13 mouse cellular contexts compared by ENCODE assay signal in the genomic region with DNA sequence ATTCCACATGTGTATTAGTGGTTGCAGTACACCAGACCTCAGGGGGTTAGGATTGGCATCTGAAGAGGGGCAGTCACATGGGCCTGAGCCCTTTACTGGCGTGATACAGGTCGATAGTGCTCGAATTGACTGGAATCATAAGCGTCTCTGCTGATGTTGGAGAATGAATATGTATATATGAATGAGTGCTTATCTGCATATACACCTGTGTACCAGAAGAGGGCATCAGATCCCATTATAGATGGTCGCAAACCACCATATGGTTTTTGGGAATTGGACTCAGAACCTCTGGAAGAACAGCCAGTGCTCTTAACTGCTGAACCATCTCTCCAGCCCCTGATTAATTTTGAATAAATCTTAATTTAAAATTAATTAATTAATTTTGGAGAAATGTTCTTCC. TPM values are rescaled to one million over a fixed set of nuclear protein-coding genes. Genes with fewer than 3 reads are reported as not detected.
DNase-seq lines count a peak whose midpoint lies in the region; ATAC-seq and TF ChIP-seq lines count a peak whose summit lies in the region.
"Had no signal": no experiment of that assay in that cellular context is flagged by ENCODE, and none has a peak within 500 bp of the region (broad histone marks: within the 10 kb centered on the region; RNA-seq: fewer than 3 reads in every experiment).

No protein-coding gene starts in this region.

- TF ChIP-seq EP300 in heart, postnatal 0 days (IDR thresholded peaks at IDR 0.05; ENCODE audit: low read depth), result no peak
- TF ChIP-seq EP300 in stomach, postnatal 0 days (optimal IDR thresholded peaks at IDR 0.05), result no peak

- ATAC-seq in heart, postnatal 0 days (ENCODE audit: insufficient read depth, low read depth), result no peak
- no peak for ATAC-seq in heart, embryonic 11.5 days (replicated peaks; ENCODE audit: insufficient number of reproducible peaks, low FRiP score, low TSS enrichment)
- ATAC-seq in midbrain, embryonic 14.5 days (ENCODE audit: low FRiP score, low TSS enrichment), result no peak
- no peak for ATAC-seq in midbrain, embryonic 15.5 days (replicated peaks)
- ATAC-seq in common myeloid progenitor, adult 5-6 weeks (replicated peaks; ENCODE audit: low read depth, poor library complexity, severe bottlenecking), result 0 out of 2 replicates have a peak, but pooled peaks have one; percentile 45
- ATAC-seq in stomach, postnatal 0 days (ENCODE audit: low FRiP score, low TSS enrichment), result no peak
- ATAC-seq: forebrain, embryonic 16.5 days; hindbrain, embryonic 16.5 days had no signal

- DNase-seq in heart, postnatal 0 days (ENCODE audit: low spot score), result no peak
- DNase-seq in midbrain, embryonic 14.5 days, result peak; percentile 2
- no peak for DNase-seq in stomach, postnatal 0 days (ENCODE audit: low spot score)
- DNase-seq in heart, embryonic 10.5 days (ENCODE audit: low spot score), result no peak
- no peak for DNase-seq in layer of hippocampus, adult 18-20 months (ENCODE audit: low spot score in 2 of 2)
- DNase-seq: heart, postnatal 10 days had no signal

- H3K9ac ChIP-seq in heart, postnatal 0 days (replicated peaks; ENCODE audit: low read depth, low read length), result no peak overlapping the region
- H3K9ac ChIP-seq in heart, embryonic 11.5 days (ENCODE audit: low read depth, low read length), result no peak overlapping the region
- H3K9ac ChIP-seq in midbrain, embryonic 14.5 days (replicated peaks; ENCODE audit: low read length), result no peak overlapping the region
- no peak overlapping the region for H3K9ac ChIP-seq in midbrain, embryonic 15.5 days
- H3K9ac ChIP-seq in stomach, postnatal 0 days (ENCODE audit: low read length), result no peak overlapping the region
- H3K9ac ChIP-seq: kidney, embryonic 15.5 days; liver, embryonic 15.5 days had no signal

- no peak overlapping the region for H3K4me2 ChIP-seq in heart, postnatal 0 days (ENCODE audit: low read depth, low read length)
- H3K4me2 ChIP-seq in heart, embryonic 11.5 days, result no peak overlapping the region
- H3K4me2 ChIP-seq in midbrain, embryonic 14.5 days (ENCODE audit: low read length), result no peak overlapping the region
- H3K4me2 ChIP-seq in midbrain, embryonic 15.5 days, result no peak overlapping the region
- no peak overlapping the region for H3K4me2 ChIP-seq in stomach, postnatal 0 days (replicated peaks; ENCODE audit: low read depth)
- H3K4me2 ChIP-seq: kidney, embryonic 15.5 days; liver, embryonic 15.5 days had no signal

- H3K27ac ChIP-seq in heart, postnatal 0 days (ENCODE audit: low read depth), result no peak overlapping the region
- no peak overlapping the region for H3K27ac ChIP-seq in heart, embryonic 11.5 days (ENCODE audit: low read depth, low read length)
- H3K27ac ChIP-seq in midbrain, embryonic 14.5 days (replicated peaks; ENCODE audit: low read depth, low read length), result no peak overlapping the region
- H3K27ac ChIP-seq in midbrain, embryonic 15.5 days, result no peak overlapping the region
- no peak overlapping the region for H3K27ac ChIP-seq in stomach, postnatal 0 days (replicated peaks)
- H3K27ac ChIP-seq in heart, embryonic 10.5 days, result no peak overlapping the region
- H3K27ac ChIP-seq: kidney, embryonic 15.5 days; liver, embryonic 15.5 days had no signal

- peaks cover 37% of the 10 kb centered on the region for H3K36me3 ChIP-seq in heart, postnatal 0 days (replicated peaks; ENCODE audit: control insufficient read depth, insufficient read depth, low read length)
- peaks cover 6% of the 10 kb centered on the region; the same call in 1 of the 2 replicates for H3K36me3 ChIP-seq in heart, embryonic 11.5 days (ENCODE audit: control insufficient read depth, insufficient read depth, low read length)
- H3K36me3 ChIP-seq in midbrain, embryonic 14.5 days (ENCODE audit: control insufficient read depth, insufficient read depth, low read length), result peaks cover 51% of the 10 kb centered on the region
- peaks cover 10% of the 10 kb centered on the region; the same call in 1 of the 2 replicates for H3K36me3 ChIP-seq in midbrain, embryonic 15.5 days (replicated peaks)
- H3K36me3 ChIP-seq in stomach, postnatal 0 days (ENCODE audit: control insufficient read depth, insufficient read depth, low read length), result peaks cover 2% of the 10 kb centered on the region; the same call in 1 of the 2 replicates
- peaks cover 41% of the 10 kb centered on the region for H3K36me3 ChIP-seq in heart, embryonic 10.5 days

- WGBS in heart, postnatal 0 days, result 80% methylated on average over 5 of the region's 5 CpGs
- whole genome bisulfite sequencing in heart, embryonic 11.5 days (ENCODE audit: insufficient replicate concordance), result 81% methylated on average over 5 of the region's 5 CpGs
- WGBS in midbrain, embryonic 14.5 days, result 94% methylated on average over 5 of the region's 5 CpGs
- 85% methylated on average over 5 of the region's 5 CpGs for WGBS in midbrain, embryonic 15.5 days
- WGBS in stomach, postnatal 0 days, result 84% methylated on average over 5 of the region's 5 CpGs
- 85% methylated on average over 5 of the region's 5 CpGs for WGBS in heart, embryonic 10.5 days

- no peak overlapping the region for H3K4me3 ChIP-seq in heart, postnatal 0 days (ENCODE audit: low read depth, low read length)
- H3K4me3 ChIP-seq in heart, embryonic 11.5 days (ENCODE audit: low read depth, low read length), result no peak overlapping the region
- H3K4me3 ChIP-seq in midbrain, embryonic 14.5 days (replicated peaks; ENCODE audit: low read depth, low read length), result no peak overlapping the region
- no peak overlapping the region for H3K4me3 ChIP-seq in midbrain, embryonic 15.5 days
- no peak overlapping the region for H3K4me3 ChIP-seq in stomach, postnatal 0 days (ENCODE audit: low read depth, low read length)
- no peak overlapping the region for H3K4me3 ChIP-seq in heart, embryonic 10.5 days
- H3K4me3 ChIP-seq: kidney, embryonic 15.5 days; liver, embryonic 15.5 days had no signal

- no peaks in the 10 kb centered on the region for H3K4me1 ChIP-seq in heart, postnatal 0 days (ENCODE audit: control insufficient read depth, insufficient read depth)
- H3K4me1 ChIP-seq in heart, embryonic 11.5 days (ENCODE audit: control insufficient read depth, insufficient read depth, low read length), result peaks cover 2% of the 10 kb centered on the region; the same call in 1 of the 2 replicates
- no peaks in the 10 kb centered on the region for H3K4me1 ChIP-seq in midbrain, embryonic 14.5 days (ENCODE audit: control insufficient read depth, insufficient read depth, low read length)
- H3K4me1 ChIP-seq in midbrain, embryonic 15.5 days, result no peaks in the 10 kb centered on the region
- H3K4me1 ChIP-seq in stomach, postnatal 0 days (replicated peaks; ENCODE audit: control insufficient read depth, insufficient read depth), result no peaks in the 10 kb centered on the region
- H3K4me1 ChIP-seq in heart, embryonic 10.5 days, result no peaks in the 10 kb centered on the region
- H3K4me1 ChIP-seq: kidney, embryonic 15.5 days; liver, embryonic 15.5 days had no signal

- no peaks in the 10 kb centered on the region for H3K9me3 ChIP-seq in heart, postnatal 0 days (replicated peaks; ENCODE audit: control insufficient read depth, low read length)
- no peaks in the 10 kb centered on the region for H3K9me3 ChIP-seq in heart, embryonic 11.5 days (replicated peaks; ENCODE audit: control insufficient read depth, low read length)
- no peaks in the 10 kb centered on the region for H3K9me3 ChIP-seq in midbrain, embryonic 14.5 days (ENCODE audit: control insufficient read depth, low read length)
- no peaks in the 10 kb centered on the region for H3K9me3 ChIP-seq in midbrain, embryonic 15.5 days
- no peaks in the 10 kb centered on the region for H3K9me3 ChIP-seq in stomach, postnatal 0 days (ENCODE audit: control insufficient read depth, low read length)
- H3K9me3 ChIP-seq in heart, embryonic 10.5 days, result no peaks in the 10 kb centered on the region
- H3K9me3 ChIP-seq: kidney, embryonic 15.5 days; liver, embryonic 15.5 days had no signal

- H3K27me3 ChIP-seq in heart, postnatal 0 days (ENCODE audit: control insufficient read depth, insufficient read depth, low read length), result no peaks in the 10 kb centered on the region
- no peaks in the 10 kb centered on the region for H3K27me3 ChIP-seq in heart, embryonic 11.5 days (ENCODE audit: control insufficient read depth, insufficient read depth, low read length)
- no peaks in the 10 kb centered on the region for H3K27me3 ChIP-seq in midbrain, embryonic 14.5 days (ENCODE audit: control insufficient read depth, insufficient read depth, low read length)
- no peaks in the 10 kb centered on the region for H3K27me3 ChIP-seq in midbrain, embryonic 15.5 days (replicated peaks)
- no peaks in the 10 kb centered on the region for H3K27me3 ChIP-seq in stomach, postnatal 0 days (ENCODE audit: control insufficient read depth, insufficient read depth, low read length)
- no peaks in the 10 kb centered on the region for H3K27me3 ChIP-seq in heart, embryonic 10.5 days (ENCODE audit: insufficient read depth, poor library complexity, severe bottlenecking)
- H3K27me3 ChIP-seq: kidney, embryonic 15.5 days; liver, embryonic 15.5 days had no signal

- TF ChIP-seq CTCF in heart, postnatal 0 days (IDR thresholded peaks at IDR 0.05; ENCODE audit: low read depth), result peak; percentile 43
- TF ChIP-seq CTCF in stomach, postnatal 0 days (IDR thresholded peaks at IDR 0.05; ENCODE audit: low read depth), result peak; percentile 65

RNA-seq across cellular contexts. Expression of a gene that starts 25.0 kb away (rescaled TPM):
- 13.8 and 15.1 TPM in 2 replicates for total RNA-seq in heart, postnatal 0 days (2014; rRNA removed; ENCODE audit: low replicate concordance)
- polyA plus RNA-seq in heart, postnatal 0 days (2015; fragmentation: Nextera tagmentation; extraction: Ambion mirVana), result 13.3 and 14.9 TPM in 2 replicates
- polyA plus RNA-seq in heart, embryonic 11.5 days (2014; fragmentation: Nextera tagmentation; extraction: Ambion mirVana), result 13.4 and 15.6 TPM in 2 replicates
- polyA plus RNA-seq in midbrain, embryonic 14.5 days (2014; fragmentation: Nextera tagmentation; extraction: Ambion mirVana), result 24.8 and 29.3 TPM in 2 replicates
- 24.4 and 29.1 TPM in 2 replicates for polyA plus RNA-seq in midbrain, embryonic 15.5 days (2015; fragmentation: Nextera tagmentation; extraction: Ambion mirVana)
- total RNA-seq in common myeloid progenitor, adult 5-6 weeks (2017), result 21.9 and 23.2 TPM in 2 replicates
- polyA plus RNA-seq in stomach, postnatal 0 days (2015; fragmentation: Nextera tagmentation; extraction: Ambion mirVana), result 9.7 TPM in 2 replicates
- 13.8 and 15.9 TPM in 2 replicates for polyA plus RNA-seq in heart, embryonic 10.5 days (2016; fragmentation: Nextera tagmentation; extraction: Ambion mirVana)
- total RNA-seq in layer of hippocampus, adult 18-20 months (2021), result 10 to 100 TPM; 17.4 to 19.2 TPM

RNA-seq across cellular contexts. Expression of a gene that starts 36.3 kb away (rescaled TPM):
- total RNA-seq in heart, postnatal 0 days (2014; rRNA removed; ENCODE audit: low replicate concordance), result 11.9 and 17.5 TPM in 2 replicates
- 17.1 and 18.9 TPM in 2 replicates for polyA plus RNA-seq in heart, postnatal 0 days (2015; fragmentation: Nextera tagmentation; extraction: Ambion mirVana)
- polyA plus RNA-seq in heart, embryonic 11.5 days (2014; fragmentation: Nextera tagmentation; extraction: Ambion mirVana), result 26.0 and 27.4 TPM in 2 replicates
- polyA plus RNA-seq in midbrain, embryonic 14.5 days (2014; fragmentation: Nextera tagmentation; extraction: Ambion mirVana), result 66.5 and 77.3 TPM in 2 replicates
- 61.5 and 65.6 TPM in 2 replicates for polyA plus RNA-seq in midbrain, embryonic 15.5 days (2015; fragmentation: Nextera tagmentation; extraction: Ambion mirVana)
- 21.6 and 33.1 TPM in 2 replicates for total RNA-seq in common myeloid progenitor, adult 5-6 weeks (2017)
- polyA plus RNA-seq in stomach, postnatal 0 days (2015; fragmentation: Nextera tagmentation; extraction: Ambion mirVana), result 10.0 and 12.0 TPM in 2 replicates
- 28.8 and 29.8 TPM in 2 replicates for polyA plus RNA-seq in heart, embryonic 10.5 days (2016; fragmentation: Nextera tagmentation; extraction: Ambion mirVana)
- total RNA-seq in layer of hippocampus, adult 18-20 months (2021), result 10 to 100 TPM; 63.7 to 69.6 TPM

RNA-seq across cellular contexts. Expression of a gene that starts 56.5 kb away (rescaled TPM):
- total RNA-seq in heart, postnatal 0 days (2014; rRNA removed; ENCODE audit: low replicate concordance), result 33.3 and 37.8 TPM in 2 replicates
- polyA plus RNA-seq in heart, postnatal 0 days (2015; fragmentation: Nextera tagmentation; extraction: Ambion mirVana), result 23.6 and 25.5 TPM in 2 replicates
- 21.2 and 23.2 TPM in 2 replicates for polyA plus RNA-seq in heart, embryonic 11.5 days (2014; fragmentation: Nextera tagmentation; extraction: Ambion mirVana)
- 2.2 and 3.0 TPM in 2 replicates for polyA plus RNA-seq in midbrain, embryonic 14.5 days (2014; fragmentation: Nextera tagmentation; extraction: Ambion mirVana)
- polyA plus RNA-seq in midbrain, embryonic 15.5 days (2015; fragmentation: Nextera tagmentation; extraction: Ambion mirVana), result 3.1 and 3.3 TPM in 2 replicates
- total RNA-seq in common myeloid progenitor, adult 5-6 weeks (2017), result 22.4 and 30.7 TPM in 2 replicates
- polyA plus RNA-seq in stomach, postnatal 0 days (2015; fragmentation: Nextera tagmentation; extraction: Ambion mirVana), result 18.8 TPM in 2 replicates
- polyA plus RNA-seq in heart, embryonic 10.5 days (2016; fragmentation: Nextera tagmentation; extraction: Ambion mirVana), result 22.8 and 25.7 TPM in 2 replicates
- total RNA-seq in layer of hippocampus, adult 18-20 months (2021), result 10 to 100 TPM; 11.0 to 11.3 TPM
